Mouse (Mus musculus) MN1 (cell line): Measurements from ENCODE around the gene Ralgps1.
"Not testable (repeated sequence)": the region's sequence is repeated elsewhere in the genome, so short reads cannot be mapped to it uniquely, and the experiment has no call there.

Source experiments
- DNase-seq: peaks from one replicate; pipeline ENCODE4 v3.0.0-alpha.2; 2016; ENCODE audit warnings: low spot score

Ralgps1 gene

GRCm38 (mm10) chr2:33215177-33215699 is 156.0 kb downstream of the Ralgps1 start:
- DNase-seq = no peak

DNA sequence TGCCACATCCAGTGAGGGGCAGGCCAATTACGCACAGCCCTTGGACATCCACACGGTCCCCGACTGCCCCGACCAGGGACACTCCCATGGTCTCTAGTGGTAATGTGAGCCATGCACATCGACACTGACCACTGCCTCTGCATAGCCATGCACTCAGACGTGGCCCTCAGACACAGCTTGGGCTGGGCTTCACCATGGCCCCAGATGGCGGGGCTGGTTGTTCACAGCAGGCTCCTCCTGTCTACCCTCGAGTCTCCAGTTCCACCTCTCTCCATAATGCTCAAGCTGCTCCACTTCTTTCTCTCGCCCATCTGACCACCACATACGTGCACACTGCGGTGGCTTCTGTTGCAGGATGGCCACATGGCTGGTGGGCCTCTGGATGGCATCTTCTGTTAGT is 160.0 kb downstream of the Ralgps1 start:
- not testable (repeated sequence) for DNase-seq

DNA sequence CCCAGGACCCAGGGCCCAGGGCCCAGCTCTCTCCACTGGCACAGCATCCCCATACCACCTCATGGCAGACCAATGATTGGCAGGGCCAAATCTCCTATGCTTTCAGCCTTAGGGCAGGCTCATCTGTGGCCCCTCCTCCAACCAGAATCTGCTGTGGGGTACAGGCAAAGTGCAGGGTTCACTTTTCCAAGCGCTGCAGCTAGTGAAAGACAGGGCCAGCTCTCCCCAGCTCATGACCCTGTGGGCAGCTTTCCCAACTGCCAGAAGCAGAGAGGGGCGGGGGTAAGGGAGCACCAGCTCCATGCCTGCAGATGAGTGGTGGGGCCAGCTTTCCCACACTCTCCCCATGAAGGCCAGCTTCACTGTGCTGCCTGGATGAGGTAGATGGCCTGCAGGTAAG is 160.4 kb downstream of the Ralgps1 start:
- no peak for DNase-seq

DNA sequence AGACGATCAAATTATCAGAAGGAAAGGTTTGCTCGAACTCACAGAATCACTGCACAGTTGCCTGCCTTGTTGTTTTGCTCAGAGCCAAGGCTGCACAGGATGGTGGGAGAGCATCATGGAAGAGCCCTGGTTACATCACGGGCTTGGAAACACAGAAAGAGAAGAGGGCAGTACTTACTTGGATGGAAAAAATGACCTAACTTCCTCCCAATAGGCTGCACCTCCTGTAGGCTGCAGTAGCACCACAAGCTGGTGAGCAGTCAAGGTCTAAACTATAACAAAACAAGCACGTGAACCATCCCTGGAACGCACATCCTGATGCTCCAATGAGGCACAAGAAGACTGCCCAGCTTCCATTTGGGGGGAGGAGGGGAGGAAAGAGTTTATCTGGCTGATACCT is 163.2 kb downstream of the Ralgps1 start:
- no peak for DNase-seq

DNA sequence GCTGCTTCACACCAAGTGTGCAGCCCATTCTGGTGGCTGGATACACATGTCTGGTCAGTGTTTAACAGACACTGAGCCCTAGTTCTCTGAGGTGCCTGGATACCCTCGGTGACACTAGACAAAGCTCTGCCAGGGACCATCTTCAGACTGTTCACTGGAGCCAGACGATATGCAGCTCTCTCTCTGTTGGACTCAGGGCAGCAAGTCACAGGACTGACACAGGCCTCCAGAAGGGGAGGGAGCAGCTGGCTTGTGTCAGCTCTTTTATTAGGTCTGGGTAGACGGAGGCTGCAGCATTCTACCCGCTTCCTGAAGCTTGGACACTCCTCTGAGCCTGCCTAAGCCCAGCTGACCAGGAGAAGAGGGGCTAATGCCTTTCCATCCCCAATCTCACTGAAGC is 164.2 kb downstream of the Ralgps1 start:
- DNase-seq = peak; percentile 57

DNA sequence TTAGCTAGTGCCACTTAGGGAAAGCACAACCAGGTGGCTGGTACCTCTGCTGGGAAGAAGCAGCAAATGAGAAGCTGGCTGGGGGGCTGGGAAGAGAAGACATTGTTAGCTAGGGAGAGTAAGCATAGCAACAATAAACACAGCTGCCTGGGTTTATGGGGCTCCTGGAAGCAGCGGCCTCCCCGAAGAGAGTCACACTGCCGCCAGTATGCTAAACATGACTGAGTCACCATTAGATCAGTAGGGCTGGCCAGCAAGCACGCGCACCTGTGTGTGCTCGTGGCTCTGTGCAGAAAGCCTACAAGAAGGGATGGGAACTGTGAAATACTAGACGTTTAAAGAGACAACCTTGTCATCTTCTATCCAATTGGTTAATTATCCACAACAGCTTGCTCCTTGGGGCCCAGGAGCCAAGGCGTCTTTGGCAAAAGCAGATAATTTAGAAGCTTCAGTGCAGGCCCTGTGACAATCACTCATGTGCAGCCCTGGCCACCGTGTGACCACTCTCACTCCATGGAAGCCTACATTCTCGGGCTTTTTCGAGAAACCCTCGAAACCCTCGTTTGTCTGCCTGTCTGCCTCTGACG is 165.3 kb downstream of the Ralgps1 start:
- peak; percentile 42 for DNase-seq

DNA sequence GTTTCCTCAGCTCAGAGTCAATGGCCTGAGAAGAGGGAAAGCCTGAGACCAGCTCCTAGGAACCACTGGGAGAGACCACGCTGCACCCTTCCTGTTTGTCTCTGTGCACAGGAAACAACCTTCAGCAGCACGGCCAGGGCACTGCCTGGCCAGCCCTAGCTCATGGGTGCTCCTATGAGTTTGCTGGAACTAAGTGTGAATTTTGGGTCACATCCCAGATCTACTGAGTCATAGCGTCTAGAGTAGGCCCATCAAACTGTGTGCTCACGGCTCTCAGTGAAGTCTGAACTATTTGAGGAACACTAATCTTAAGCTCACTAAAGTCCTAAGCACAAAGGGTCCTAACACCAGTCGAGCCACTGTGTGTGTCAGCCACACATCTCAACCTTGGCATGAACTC is 166.3 kb downstream of the Ralgps1 start:
- DNase-seq = no peak

GRCm38 (mm10) chr2:33203284-33203683 is 168.0 kb downstream of the Ralgps1 start:
- DNase-seq = peak; percentile 81

- DNase-seq = no peak
These were observed 170.8 kb downstream of the Ralgps1 start for GRCm38 (mm10) chr2:33200368-33201068.

DNA sequence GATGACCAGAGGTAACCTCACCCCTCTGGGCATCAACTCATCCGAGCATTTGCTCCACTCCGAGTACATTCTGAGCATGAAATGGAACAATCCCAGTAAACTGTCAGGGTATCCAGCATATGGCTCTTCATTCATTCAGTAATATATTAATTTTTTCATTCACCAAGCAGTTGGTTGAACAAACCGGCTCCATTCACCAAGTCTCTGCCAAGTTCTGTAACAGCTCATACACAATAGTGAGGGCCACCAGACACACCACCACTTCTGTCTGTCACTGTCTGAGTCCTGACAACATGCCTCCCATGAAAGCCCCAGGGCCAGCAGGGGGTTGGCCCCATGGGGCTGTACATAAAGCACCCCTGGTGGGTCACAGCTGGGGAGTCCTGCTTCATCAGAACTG is 181.3 kb downstream of the Ralgps1 start:
- DNase-seq = no peak

DNA sequence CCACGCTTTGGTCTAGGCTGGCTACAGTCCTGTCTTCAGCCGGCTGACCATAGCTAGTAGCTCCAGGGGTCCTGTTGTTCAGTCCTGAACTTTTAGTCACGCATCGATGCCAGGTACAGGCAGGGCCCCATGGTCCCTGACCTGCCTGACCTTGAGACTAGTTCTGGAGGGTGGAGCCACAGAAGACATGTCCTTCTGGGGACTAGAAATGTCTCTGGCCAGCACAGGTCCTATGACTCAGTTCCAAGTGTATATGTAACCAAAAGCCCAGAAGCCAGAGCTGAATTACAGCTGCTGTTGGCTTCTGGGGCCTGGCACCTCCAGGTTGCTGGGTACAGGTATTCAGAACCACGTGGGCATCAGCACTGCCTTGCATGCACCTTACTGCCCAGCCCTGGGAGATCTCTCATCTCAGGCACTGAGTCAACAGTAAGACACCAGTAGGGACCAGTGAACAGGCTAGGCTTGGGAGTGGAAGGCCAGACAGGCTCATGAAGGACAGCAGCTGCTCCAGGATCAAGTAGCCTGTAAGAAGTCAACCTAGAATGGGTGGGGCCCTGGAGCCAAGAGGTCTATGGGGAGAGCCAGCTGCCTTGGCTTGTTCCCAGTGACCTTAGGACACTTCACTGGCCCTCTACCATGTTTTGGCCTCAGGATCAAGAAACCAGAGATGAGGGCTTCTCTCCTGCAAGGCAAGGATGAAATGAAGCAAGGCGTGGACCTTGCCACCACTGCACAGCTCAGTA is 182.2 kb downstream of the Ralgps1 start:
- no peak for DNase-seq

DNA sequence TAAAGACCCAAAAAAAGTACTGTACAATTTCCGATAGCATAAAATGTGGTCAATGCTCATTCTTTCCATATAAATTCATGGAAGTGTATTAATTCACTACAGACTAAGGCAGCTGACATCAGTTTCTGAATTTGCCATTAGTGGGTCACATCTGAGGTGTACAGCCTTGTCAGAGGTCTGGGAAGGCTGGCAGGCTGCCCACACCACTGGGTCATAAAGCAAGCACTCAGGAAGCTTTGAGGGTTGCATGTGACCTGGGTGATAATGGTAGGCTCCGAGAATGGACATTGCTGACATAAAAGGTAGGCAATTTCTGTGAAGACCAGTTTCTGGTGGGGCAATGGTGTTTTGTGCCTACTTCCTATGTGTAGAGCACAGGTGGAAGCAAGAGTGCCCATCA is 183.4 kb downstream of the Ralgps1 start:
- DNase-seq = peak; percentile 55

DNA sequence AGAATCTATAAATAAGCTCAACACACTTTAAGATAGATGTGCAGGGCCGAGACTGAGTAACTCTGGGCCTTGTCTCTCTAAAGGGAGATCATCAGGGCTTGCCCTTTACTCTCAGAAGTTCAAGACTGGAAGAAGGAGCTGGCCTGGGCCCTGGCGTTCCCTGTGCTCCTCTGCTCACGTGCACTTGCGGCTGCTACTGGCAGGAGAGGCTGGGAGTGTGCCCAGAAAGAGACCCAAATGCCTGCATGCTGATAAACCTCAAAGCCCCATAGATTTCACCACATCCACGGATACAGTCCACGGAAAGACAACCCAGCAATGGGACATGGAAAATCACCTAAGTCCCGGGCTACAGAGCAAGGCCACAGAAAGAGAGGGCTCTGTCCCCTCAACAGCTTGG is 184.8 kb downstream of the Ralgps1 start:
- DNase-seq = no peak

DNA sequence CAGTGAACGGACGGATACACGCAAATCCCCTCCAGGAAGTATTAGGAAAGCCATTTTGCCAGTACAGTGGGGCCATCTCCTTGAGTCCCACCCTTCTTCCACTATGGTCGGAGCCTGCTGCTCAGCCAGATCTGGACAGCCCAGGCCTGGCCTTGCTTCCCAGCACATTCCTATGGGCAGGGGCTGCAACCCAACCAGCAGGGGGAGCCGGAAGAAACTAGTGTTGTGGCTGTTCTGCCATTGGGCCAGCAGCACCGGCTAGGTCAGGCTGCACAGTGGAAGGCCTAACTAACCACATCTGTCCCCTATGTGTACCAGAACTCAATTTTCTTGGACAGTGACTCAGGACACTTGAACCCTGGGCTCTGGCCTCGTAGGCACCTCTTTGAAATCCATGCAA is 186.0 kb downstream of the Ralgps1 start:
- DNase-seq = peak; percentile 52

DNA sequence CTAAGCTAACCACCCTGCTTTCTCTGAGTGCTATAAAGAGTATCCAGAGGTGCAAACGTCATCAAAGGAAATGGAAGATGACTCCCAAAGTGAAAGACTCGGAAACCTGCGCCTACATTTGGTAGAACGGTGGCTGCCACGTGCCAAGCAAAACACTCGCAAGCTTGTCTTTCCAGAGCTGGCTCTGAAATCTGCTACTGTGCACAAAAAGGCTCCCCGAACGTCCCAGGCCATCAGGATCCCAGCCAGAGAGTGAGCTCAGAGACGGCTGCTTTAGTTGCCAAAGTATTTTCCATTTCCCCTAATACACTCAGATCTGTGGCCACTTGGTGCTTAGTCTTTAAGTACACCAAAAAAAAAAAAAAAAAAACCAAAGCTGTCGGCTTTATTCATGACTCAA is 186.6 kb downstream of the Ralgps1 start:
- DNase-seq = no peak

DNA sequence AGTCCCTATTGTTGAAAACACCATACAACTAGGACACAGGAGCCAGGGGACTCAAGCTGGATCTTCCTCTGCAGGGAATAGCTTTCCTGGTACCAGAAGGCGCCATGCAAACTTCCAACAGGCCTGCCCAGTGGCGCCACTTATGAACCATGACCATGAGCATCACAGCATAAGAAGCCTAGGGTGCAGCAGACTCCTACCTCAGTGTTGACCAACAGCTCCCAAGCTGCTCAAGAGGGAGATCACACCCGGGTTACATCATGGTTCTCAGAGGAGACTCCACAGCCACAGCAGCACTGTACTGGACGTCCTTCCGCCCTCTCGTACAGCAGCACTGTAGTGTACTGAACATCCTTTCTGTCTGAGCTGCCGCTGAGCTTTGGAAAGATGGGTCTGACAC is 188.0 kb downstream of the Ralgps1 start:
- DNase-seq = no peak

GRCm38 (mm10) chr2:33179930-33180630 is 191.2 kb downstream of the Ralgps1 start:
- peak; percentile 55 for DNase-seq

DNA sequence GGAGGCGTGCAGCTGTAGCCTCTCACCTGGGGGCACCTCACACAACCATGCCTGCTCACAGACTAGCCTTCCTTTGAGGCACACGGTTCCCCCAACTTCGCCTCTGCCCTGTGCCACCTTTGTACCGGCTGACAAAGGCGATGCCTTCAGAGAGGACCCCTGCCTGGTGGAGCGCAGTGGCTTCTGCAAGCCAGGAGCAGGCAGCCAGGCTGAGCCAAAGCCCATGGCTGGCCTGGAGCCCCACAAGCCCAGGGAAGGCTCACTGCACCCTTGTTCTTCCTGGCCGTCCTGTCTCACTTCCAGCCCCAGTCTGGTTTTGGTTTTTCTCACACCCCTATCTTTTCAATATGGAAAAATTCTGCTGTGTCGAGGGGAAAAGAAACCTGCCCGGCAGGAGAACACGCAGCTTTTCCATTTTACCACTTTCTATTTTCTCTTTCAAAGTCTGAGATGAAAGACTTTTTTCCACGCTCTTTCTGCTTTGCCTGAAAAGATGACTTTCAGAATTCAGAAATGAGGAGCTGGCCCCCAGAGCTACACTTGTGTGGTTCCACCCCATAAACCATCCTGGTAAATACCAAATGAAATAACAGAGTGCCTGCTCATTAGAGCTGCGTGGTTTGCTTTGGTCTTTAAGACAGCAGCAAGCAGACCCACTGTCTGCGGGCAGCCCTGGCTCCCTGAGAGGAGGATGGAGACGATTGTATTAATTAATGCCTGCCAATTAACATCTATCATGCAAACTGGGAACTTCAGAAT is 191.9 kb downstream of the Ralgps1 start:
- DNase-seq = no peak

DNA sequence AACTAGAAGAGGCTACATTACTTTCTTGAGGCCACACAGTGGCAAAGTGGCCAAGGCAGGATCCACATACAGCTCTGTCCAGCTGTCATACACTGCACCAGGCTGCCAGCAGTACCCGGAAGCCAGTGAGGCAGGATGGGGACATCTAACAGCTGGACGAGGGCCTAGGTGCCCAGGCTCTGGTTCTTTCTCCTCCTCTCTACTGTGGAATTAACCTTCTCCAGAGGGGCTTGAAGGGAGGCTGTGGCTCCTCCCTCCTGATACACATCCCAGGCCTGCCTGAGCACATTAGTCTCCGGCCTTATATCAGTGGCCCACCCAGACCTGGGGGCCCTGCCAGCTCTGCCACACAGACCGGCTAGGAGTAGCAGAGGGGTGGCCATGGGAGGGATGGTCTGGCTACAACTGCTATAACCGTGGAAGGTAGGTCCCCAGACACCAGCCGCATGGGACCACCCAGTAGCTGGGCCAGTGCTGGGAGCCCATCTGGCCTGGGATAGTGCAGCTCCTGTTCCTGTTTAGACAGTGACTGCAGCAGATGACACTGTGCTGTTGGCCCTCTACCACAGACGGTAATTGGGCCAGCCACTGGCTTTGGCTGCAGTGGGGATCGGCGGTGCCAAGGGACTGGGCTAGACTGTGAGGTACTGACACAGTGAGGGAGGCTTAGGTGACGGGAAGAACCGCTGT is 192.9 kb downstream of the Ralgps1 start:
- peak; percentile 68 for DNase-seq

- DNase-seq = peak; percentile 95
These were observed 193.6 kb downstream of the Ralgps1 start for GRCm38 (mm10) chr2:33177443-33178242.
